Mouse (Mus musculus) spleen, adult 18-20 months (tissue): ENCODE results near the gene Plcxd3.

ENCODE experiments used
- DNase-seq, 2 experiments: peaks; one replicate each; pipeline ENCODE4 v3.0.0; 2022; ENCODE audit warnings: mixed read lengths in 2 of 2

Plcxd3 gene

DNA sequence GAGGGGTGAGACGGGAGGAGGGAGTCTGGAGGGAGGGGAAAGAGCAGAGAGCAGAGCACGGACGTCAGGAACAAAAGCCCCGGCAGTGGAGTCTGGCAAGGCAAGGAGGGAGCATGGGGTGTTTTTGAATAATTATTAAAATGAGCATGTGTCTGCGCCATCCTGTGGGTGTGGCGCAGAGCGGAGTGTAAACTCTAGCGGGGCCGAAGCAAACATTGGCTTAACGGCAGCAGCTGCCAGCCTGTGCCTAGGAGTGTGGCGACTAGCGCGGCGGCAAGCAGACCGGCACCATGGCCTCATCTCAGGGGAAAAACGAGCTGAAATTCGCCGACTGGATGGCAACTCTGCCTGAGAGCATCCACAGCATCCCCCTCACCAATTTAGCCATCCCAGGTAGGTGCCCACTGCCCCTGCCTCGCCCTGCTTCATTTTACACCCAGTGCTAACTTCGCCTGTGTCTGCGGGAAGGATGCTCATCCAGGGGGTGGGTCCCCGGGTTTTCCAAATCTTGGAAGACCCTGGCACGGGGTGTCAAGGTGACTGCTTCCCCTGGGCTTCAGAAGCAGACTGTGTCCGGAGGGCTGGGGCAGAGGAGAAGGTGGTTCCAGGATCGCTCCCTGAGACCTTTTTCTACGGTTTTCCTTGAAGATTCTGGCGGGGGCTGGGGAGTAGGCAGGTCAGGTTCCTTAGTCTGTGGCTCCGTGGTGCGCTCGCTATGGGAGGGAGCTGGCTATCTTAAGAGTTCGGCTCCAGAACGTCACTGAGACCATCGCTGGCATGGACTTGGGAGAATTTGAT, at the start of gene Plcxd3:
TSS of gene Plcxd3 (plus strand) at position 69 of the 798 bp plus-strand sequence.
- DNase-seq, result no peak

- DNase-seq, result no peak
These were observed 43.4 kb upstream of the Plcxd3 start for GRCm38 (mm10) chr15:4331867-4332266.

DNA sequence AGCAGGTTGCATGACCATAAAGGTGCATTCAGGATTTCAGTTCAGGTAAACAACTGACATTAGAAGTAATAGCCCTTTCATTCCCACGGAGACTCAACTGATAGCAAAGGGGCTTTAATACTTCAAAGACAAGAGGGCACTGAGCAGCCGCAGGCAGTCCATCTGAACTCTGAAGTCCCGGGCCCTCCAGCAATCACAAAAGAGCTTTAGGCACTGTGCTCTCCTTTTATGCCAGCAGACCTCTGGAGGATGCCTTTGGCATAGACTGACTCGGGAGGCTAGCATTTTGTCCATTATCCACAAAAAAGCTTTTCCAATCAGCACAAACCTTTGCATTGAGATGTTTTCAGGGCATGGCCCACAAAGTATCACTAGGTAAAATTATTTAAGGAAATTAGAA, 33.7 kb upstream of the Plcxd3 start:
- no peak for DNase-seq

GRCm38 (mm10) chr15:4348816-4349553, 26.3 kb upstream of the Plcxd3 start:
- no peak for DNase-seq

- no peak for DNase-seq
These were observed 18.9 kb upstream of the Plcxd3 start for GRCm38 (mm10) chr15:4356397-4356796.

- DNase-seq, result no peak
These were observed 17.6 kb upstream of the Plcxd3 start for GRCm38 (mm10) chr15:4357706-4358105.

DNA sequence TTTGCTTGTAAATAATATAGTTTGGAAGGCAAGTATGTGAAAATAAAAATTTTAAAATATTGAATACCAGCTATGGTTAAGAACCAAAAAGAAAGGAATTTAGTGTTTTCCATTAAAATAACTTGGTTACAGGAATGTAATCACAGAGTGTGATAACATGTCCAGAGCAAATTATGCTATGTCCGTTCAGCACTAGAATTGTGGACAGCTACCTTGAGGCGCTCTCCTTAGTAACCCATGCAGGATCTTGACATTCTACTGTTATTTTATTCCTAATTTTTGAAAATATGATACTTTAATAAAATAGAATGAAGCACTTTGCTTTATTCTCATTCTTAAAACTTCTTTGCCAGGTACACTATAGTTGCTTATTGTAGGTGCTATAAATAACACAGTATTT, 7.5 kb upstream of the Plcxd3 start:
- DNase-seq, result no peak

DNA sequence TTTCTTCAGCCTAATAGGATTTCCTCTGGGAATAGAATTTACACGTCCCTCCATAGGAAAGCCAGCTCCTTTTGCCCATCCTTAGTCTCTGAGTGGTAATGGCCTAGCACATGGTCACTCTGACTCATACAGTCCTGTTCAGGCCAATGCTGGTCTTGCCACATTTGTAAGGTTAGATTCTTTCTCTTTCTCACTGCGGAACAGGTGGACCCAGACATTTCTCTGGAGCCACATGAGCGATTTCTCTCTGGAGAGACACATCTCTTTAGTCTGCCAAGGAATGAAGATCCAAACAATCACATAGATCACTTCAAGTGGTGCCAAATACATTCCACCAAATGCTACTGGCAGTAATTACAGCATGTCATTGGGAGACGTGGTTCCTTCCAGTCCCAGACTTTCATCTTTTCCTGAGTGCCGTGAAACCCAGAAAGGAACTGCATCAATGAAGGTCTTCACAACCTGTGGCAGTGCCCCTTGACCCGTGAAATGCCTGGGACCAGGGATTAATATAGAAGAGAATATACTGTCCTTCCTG, 769 bp upstream of the Plcxd3 start:
- no peak for DNase-seq

DNA sequence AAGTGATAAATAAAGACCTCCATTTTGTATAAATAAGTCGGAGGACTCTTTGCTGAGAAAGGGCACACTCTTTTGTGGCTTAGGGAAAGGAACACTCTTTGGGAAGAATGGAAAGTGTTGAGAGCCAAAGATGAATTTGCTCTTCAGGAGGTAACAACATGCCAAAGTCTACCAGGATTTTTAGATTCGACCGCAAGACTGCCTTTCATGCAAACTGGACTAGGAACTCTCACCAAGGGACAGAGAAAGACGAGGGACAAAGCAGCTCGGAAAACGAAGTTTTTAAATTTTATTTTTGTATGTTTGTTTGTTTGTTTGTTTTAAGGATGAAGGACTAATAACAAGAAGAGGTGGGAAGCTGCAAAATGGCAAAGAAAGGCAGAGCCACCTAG, 264 bp upstream of the Plcxd3 start:
- no peak for DNase-seq

- no peak for DNase-seq
These were observed 935 bp downstream of the Plcxd3 start for GRCm38 (mm10) chr15:4376221-4376631.

DNA sequence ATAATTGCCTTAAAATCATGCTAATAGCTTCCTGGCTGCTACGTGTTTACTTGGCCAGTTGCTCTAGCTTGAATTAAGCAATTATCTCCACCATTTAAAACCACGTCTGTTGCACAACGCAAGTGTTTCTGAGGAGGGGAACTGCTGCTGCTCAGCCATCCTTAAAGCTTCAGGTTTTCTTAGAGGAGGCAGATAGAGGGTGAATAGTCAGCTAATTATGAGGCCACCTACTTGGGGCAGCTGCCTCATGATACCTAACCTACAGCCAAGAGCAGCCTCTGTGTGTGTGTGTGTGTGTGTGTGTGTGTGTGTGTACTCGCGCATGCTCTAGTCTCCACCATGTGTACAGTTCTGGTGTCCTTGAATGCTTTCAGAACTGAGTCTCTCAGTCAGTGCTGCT, 3.5 kb downstream of the Plcxd3 start:
- no peak for DNase-seq

DNA sequence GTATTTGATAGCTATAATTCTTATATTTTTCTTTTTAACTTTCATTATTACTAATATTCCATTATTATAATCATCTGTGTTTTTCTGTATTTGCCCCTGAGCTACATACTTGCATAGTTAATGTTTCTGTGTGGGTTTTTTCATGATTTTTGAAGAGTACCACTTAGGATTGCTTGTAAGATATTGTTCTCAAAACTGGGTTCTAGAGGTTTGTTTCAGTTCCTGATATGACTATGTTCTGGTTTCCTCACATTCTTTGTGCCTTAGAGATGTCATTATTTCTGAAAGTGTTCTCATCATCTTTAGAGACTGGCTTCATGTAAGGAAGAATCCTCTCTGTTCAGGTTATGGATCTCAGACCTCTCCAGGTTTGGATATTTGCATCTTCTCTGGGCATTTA, 12.5 kb downstream of the Plcxd3 start:
- DNase-seq, result no peak

- DNase-seq, result no peak
These were observed 24.8 kb downstream of the Plcxd3 start for GRCm38 (mm10) chr15:4400096-4400495.

- no peak for DNase-seq
These were observed 36.0 kb downstream of the Plcxd3 start for GRCm38 (mm10) chr15:4411333-4411732.

GRCm38 (mm10) chr15:4440081-4440480, 64.8 kb downstream of the Plcxd3 start:
- DNase-seq, result no peak

GRCm38 (mm10) chr15:4496182-4496581, 120.9 kb downstream of the Plcxd3 start:
- DNase-seq, result no peak

- no peak for DNase-seq
These were observed 121.7 kb downstream of the Plcxd3 start for GRCm38 (mm10) chr15:4496984-4497383.

- DNase-seq, result no peak
These were observed 122.7 kb downstream of the Plcxd3 start for GRCm38 (mm10) chr15:4498036-4498435.

- DNase-seq, result no peak
These were observed 128.1 kb downstream of the Plcxd3 start for GRCm38 (mm10) chr15:4503366-4503765.

DNA sequence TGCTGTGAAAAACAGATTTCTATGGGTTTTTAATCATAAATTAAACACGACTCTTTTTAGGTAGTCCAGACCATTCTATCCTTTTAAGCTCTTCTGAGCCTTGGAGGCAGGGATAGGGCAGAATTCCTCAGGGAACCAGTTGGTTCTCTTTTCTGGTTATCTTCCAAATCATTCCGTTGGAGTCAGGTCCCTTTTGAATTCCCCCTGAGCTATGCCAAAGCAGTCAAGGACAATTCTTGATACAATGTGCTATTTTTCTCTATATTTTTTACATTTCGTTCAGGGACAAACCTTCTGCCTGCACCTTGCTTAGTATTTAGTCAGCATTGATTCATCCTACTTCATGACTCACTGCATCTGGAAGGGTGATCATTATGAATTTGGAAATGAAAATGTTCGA, 128.5 kb downstream of the Plcxd3 start:
- no peak for DNase-seq

DNA sequence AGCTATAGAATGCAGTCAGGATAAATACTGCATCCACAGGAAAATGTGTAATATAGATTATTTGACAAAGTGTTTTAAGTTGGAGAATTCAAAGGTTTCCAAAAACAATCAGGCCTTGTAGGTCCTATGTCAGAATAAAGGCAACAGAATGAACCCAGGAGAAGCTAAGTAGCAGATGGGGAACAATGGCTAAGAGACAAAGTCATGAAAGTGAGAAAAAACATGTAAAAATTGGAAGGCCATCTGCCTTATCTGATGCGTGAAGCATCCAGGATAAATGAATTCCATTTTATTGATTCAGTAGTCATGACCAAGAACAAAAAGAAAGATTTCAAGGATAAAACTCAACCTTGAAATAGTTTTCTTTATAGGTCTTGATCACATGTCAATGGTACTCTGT, 139.4 kb downstream of the Plcxd3 start:
- DNase-seq, result no peak

DNA sequence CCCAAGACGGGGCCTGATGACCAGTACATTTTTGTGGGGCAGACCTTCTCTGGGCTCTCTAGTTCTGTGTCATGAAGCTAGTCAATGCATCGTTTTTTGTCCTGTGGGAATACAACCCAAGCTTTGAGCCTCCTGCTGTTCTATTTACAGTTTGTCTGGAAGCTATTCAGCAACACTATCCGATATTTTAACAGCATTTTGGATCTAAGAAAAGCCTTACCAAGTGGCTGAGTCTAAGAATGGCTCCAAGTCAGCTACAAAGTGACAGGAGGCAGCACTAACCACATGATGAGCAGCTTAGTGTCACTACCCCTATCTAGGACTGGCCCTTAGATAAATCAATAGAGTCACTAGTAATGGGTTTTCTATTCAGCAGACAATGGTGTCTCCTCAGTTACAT, 149.3 kb downstream of the Plcxd3 start:
- DNase-seq, result no peak

- no peak for DNase-seq
These were observed 158.4 kb downstream of the Plcxd3 start for GRCm38 (mm10) chr15:4533700-4534099.

GRCm38 (mm10) chr15:4559121-4559520, 183.8 kb downstream of the Plcxd3 start:
- no peak for DNase-seq
